20 mouse cellular contexts compared by ENCODE assay signal in genomic region chr2:34827591-34827990, GRCm38 (mm10). TPM values are rescaled to one million over a fixed set of nuclear protein-coding genes. Genes with fewer than 3 reads are reported as not detected.
"Had no signal": no experiment of that assay in that cellular context is flagged by ENCODE, and none has a peak within 500 bp of the region (broad histone marks: within the 10 kb centered on the region; RNA-seq: fewer than 3 reads in every experiment).

No protein-coding gene starts in this region.

- H3K9ac ChIP-seq: limb, embryonic 13.5 days; midbrain, embryonic 15.5 days; neural tube, embryonic 12.5 days had no signal

- H3K27ac ChIP-seq: layer of hippocampus, adult 2 months; limb, embryonic 13.5 days; macrophage; midbrain, embryonic 15.5 days; neural tube, embryonic 12.5 days had no signal

- H3K9me3 ChIP-seq: midbrain, embryonic 15.5 days had no signal

- H3K36me3 ChIP-seq: midbrain, embryonic 15.5 days had no signal

- DNase-seq: kidney, adult 18-20 months; kidney, postnatal 10 days; kidney, postnatal 4 days; lung, adult 2 months; lung, postnatal 10 days; thymus, adult 18-20 months; thymus, postnatal 25 days had no signal

- H3K27me3 ChIP-seq: megakaryocyte, embryonic 14.5 days; midbrain, embryonic 15.5 days; neural tube, embryonic 12.5 days had no signal

- H3K4me3 ChIP-seq: layer of hippocampus, adult 2 months; limb, embryonic 13.5 days; megakaryocyte, embryonic 14.5 days; midbrain, embryonic 15.5 days; neural tube, embryonic 12.5 days had no signal

- ATAC-seq: midbrain, embryonic 15.5 days had no signal

- H3K4me2 ChIP-seq: limb, embryonic 13.5 days; midbrain, embryonic 11.5 days; midbrain, embryonic 15.5 days; neural tube, embryonic 12.5 days had no signal

RNA-seq across cellular contexts. Expression of gene Gm34653, which starts 5.2 kb away (rescaled TPM):
- total RNA-seq: layer of hippocampus, adult 2 months; layer of hippocampus, postnatal 10 days; left cerebral cortex, postnatal 36 days; monocyte, adult 5-6 weeks; neutrophil, adult 5-6 weeks had no signal
- polyA plus RNA-seq: kidney, embryonic 14.5 days; lung, adult 2 months; macrophage; midbrain, embryonic 11.5 days; midbrain, embryonic 15.5 days; neural tube, embryonic 12.5 days; stomach, embryonic 14.5 days had no signal

RNA-seq across cellular contexts. Expression of gene Cutal, which starts 46.6 kb away (rescaled TPM):
- total RNA-seq: monocyte, adult 5-6 weeks; neutrophil, adult 5-6 weeks had no signal
- polyA plus RNA-seq: macrophage; neural tube, embryonic 12.5 days had no signal
